Mouse (Mus musculus): ENCODE results near the gene Ankrd53. TPM values are rescaled to one million over a fixed set of nuclear protein-coding genes. Genes with fewer than 3 reads are reported as not detected.

The Ankrd53 gene
- polyA plus RNA-seq, 1 experiment from 2014 or later, result 0.25 TPM

DNA sequence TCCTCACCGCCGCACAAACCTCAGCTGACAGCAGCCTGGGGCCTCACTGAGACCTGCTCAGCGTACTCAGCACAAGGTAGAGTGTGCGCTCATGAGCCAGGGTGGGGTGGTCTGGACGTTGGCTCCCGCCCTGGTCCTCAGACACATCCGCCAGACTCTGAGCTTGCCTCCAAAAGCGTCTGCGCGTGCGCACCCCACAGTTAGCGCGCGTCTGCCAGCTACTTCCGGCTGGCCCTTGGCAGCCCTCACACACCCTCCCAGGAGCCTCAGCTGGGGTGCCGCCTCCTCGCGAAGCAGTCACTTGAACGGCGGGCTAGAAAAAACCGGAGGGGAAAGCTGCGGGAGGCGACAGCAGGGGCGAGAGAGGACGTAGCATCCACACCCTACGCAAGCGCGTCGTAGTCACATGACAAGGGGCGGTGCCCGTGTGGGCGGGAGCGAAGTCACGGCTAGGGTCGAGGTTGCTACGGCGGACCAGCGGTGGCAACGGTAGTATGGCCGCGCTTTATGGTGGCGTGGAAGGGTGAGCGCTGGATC is 32.4 kb downstream of the Ankrd53 start, which contains the start of gene Nagk:
TSS of gene Nagk (plus strand) at position 223 of the 537 bp plus-strand sequence.
- Histone ChIP-seq H3K36me3 (peaks cover 13% of the 10 kb centered on the region; the same call in 1 of the 2 replicates), H3K9ac (replicated peaks) (peak within 1 kb of the TSS; percentile 77), H3K4me2 (peak within 1 kb of the TSS; percentile 86), H3K4me3 (replicated peaks) (peak within 1 kb of the TSS; percentile 82), H3K27ac (peak within 1 kb of the TSS; percentile 95), H3K9me3 (no peaks in the 10 kb centered on the region), H3K27me3 (no peaks in the 10 kb centered on the region), H3K4me1 (replicated peaks) (peaks cover 5% of the 10 kb centered on the region)
- WGBS, result under 1% methylated on average over 43 of the region's 43 CpGs
- peak; percentile 95 for ATAC-seq (ENCODE audit: insufficient number of reproducible peaks, insufficient read depth, low FRiP score, low TSS enrichment, low read depth)

GRCm38 (mm10) chr6:83795492-83795900 is 33.1 kb downstream of the Ankrd53 start:
- 12% methylated on average over 13 of the region's 13 CpGs for WGBS
- ATAC-seq (ENCODE audit: insufficient number of reproducible peaks, insufficient read depth, low FRiP score, low TSS enrichment, low read depth), result no peak
- H3K9me3 ChIP-seq, result no peaks in the 10 kb centered on the region

GRCm38 (mm10) chr6:83796686-83797085 is 34.2 kb downstream of the Ankrd53 start:
- no peak overlapping the region for H3K9ac ChIP-seq (replicated peaks)
- WGBS, result 53% methylated on average over 3 of the region's 3 CpGs
- H3K4me1 ChIP-seq (replicated peaks), result peaks cover 5% of the 10 kb centered on the region
- ATAC-seq (ENCODE audit: insufficient number of reproducible peaks, insufficient read depth, low FRiP score, low TSS enrichment, low read depth), result no peak
- H3K27me3 ChIP-seq, result no peaks in the 10 kb centered on the region
- no peak overlapping the region for H3K27ac ChIP-seq
- H3K4me2 ChIP-seq, result no peak overlapping the region
- peaks cover 30% of the 10 kb centered on the region for H3K36me3 ChIP-seq
- H3K9me3 ChIP-seq, result no peaks in the 10 kb centered on the region
- H3K4me3 ChIP-seq (replicated peaks), result no peak overlapping the region

More at GRCm38 (mm10) chr6:83795492-83795900, 33.1 kb downstream of the Ankrd53 start:
- H3K27ac ChIP-seq, result peak overlapping the region; percentile 95
- peaks cover 5% of the 10 kb centered on the region for H3K4me1 ChIP-seq (replicated peaks)
- H3K27me3 ChIP-seq, result no peaks in the 10 kb centered on the region
- H3K9ac ChIP-seq (replicated peaks), result peak overlapping the region; percentile 77
- H3K4me3 ChIP-seq (replicated peaks), result peak overlapping the region; percentile 82
- H3K4me2 ChIP-seq, result peak overlapping the region; percentile 86
- peaks cover 18% of the 10 kb centered on the region for H3K36me3 ChIP-seq

GRCm38 (mm10) chr6:83802033-83802432 is 39.6 kb downstream of the Ankrd53 start:
- 90% methylated on average over 5 of the region's 5 CpGs for WGBS
- no peak overlapping the region for H3K27ac ChIP-seq
- H3K36me3 ChIP-seq, result peaks cover 61% of the 10 kb centered on the region

GRCm38 (mm10) chr6:83802846-83803245 is 40.4 kb downstream of the Ankrd53 start:
- ATAC-seq (ENCODE audit: insufficient number of reproducible peaks, insufficient read depth, low FRiP score, low TSS enrichment, low read depth), result no peak
- H3K4me1 ChIP-seq (replicated peaks), result no peaks in the 10 kb centered on the region
- H3K36me3 ChIP-seq, result peaks cover 69% of the 10 kb centered on the region
- 91% methylated on average over 3 of the region's 3 CpGs for WGBS
- H3K27me3 ChIP-seq, result no peaks in the 10 kb centered on the region
- H3K27ac ChIP-seq, result no peak overlapping the region
- H3K4me2 ChIP-seq, result no peak overlapping the region
- no peaks in the 10 kb centered on the region for H3K9me3 ChIP-seq
- H3K4me3 ChIP-seq (replicated peaks), result no peak overlapping the region
- H3K9ac ChIP-seq (replicated peaks), result no peak overlapping the region

More at GRCm38 (mm10) chr6:83802033-83802432, 39.6 kb downstream of the Ankrd53 start:
- Histone ChIP-seq H3K4me3 (replicated peaks) (no peak overlapping the region), H3K4me2 (no peak overlapping the region), H3K27me3 (no peaks in the 10 kb centered on the region), H3K9ac (replicated peaks) (no peak overlapping the region), H3K4me1 (replicated peaks) (no peaks in the 10 kb centered on the region), H3K9me3 (no peaks in the 10 kb centered on the region)
- ATAC-seq (ENCODE audit: insufficient number of reproducible peaks, insufficient read depth, low FRiP score, low TSS enrichment, low read depth), result no peak

- no peak overlapping the region for H3K27ac ChIP-seq
- WGBS, result 92% methylated on average over 3 of the region's 3 CpGs
- H3K4me3 ChIP-seq (replicated peaks), result no peak overlapping the region
- no peak overlapping the region for H3K4me2 ChIP-seq
- peaks cover 62% of the 10 kb centered on the region for H3K36me3 ChIP-seq
- ATAC-seq (ENCODE audit: insufficient number of reproducible peaks, insufficient read depth, low FRiP score, low TSS enrichment, low read depth), result no peak
- H3K27me3 ChIP-seq, result no peaks in the 10 kb centered on the region
- H3K9me3 ChIP-seq, result peaks cover 7% of the 10 kb centered on the region; the same call in 1 of the 2 replicates
- H3K4me1 ChIP-seq (replicated peaks), result no peaks in the 10 kb centered on the region
- H3K9ac ChIP-seq (replicated peaks), result no peak overlapping the region
Observed at GRCm38 (mm10) chr6:83815801-83816200, 53.4 kb downstream of the Ankrd53 start.

Other genes with a start within 250 kb of the Ankrd53 start
- 1.2 and 1.4 TPM in 2 replicates for gene Actg2, start 226.4 kb upstream of the Ankrd53 start, polyA plus RNA-seq (2016; fragmentation: Nextera tagmentation; extraction: Ambion mirVana)
- 19.2 and 19.4 TPM in 2 replicates for gene Stambp, start 189.9 kb upstream of the Ankrd53 start, polyA plus RNA-seq (2016; fragmentation: Nextera tagmentation; extraction: Ambion mirVana)
- not detected in 2 replicates for gene Clec4f, start 106.5 kb upstream of the Ankrd53 start, polyA plus RNA-seq (2016; fragmentation: Nextera tagmentation; extraction: Ambion mirVana)
- gene Cd207, start 84.8 kb upstream of the Ankrd53 start, polyA plus RNA-seq (2016; fragmentation: Nextera tagmentation; extraction: Ambion mirVana), result not detected in 2 replicates
- gene Vax2, start 51.4 kb upstream of the Ankrd53 start, polyA plus RNA-seq (2016; fragmentation: Nextera tagmentation; extraction: Ambion mirVana), result 0.76 and 1.1 TPM in 2 replicates
- gene Atp6v1b1, start 19.7 kb upstream of the Ankrd53 start, polyA plus RNA-seq (2016; fragmentation: Nextera tagmentation; extraction: Ambion mirVana), result not detected in 2 replicates
- gene Tex261, start 13.2 kb downstream of the Ankrd53 start, polyA plus RNA-seq (2016; fragmentation: Nextera tagmentation; extraction: Ambion mirVana), result 76.9 and 79.9 TPM in 2 replicates
- gene Nagk, start 32.3 kb downstream of the Ankrd53 start, polyA plus RNA-seq (2016; fragmentation: Nextera tagmentation; extraction: Ambion mirVana), result 35.3 and 36.8 TPM in 2 replicates
- gene Paip2b, start 69.1 kb downstream of the Ankrd53 start, polyA plus RNA-seq (2016; fragmentation: Nextera tagmentation; extraction: Ambion mirVana), result 16.6 and 19.2 TPM in 2 replicates
- gene Zfp638, start 104.5 kb downstream of the Ankrd53 start, polyA plus RNA-seq (2016; fragmentation: Nextera tagmentation; extraction: Ambion mirVana), result 81.7 and 82.8 TPM in 2 replicates
- gene Dysf, start 245.9 kb downstream of the Ankrd53 start, polyA plus RNA-seq (2016; fragmentation: Nextera tagmentation; extraction: Ambion mirVana), result 13.3 and 15.9 TPM in 2 replicates

All from limb, embryonic 12.5 days (tissue).